Mouse (Mus musculus): ENCODE data around the gene Rrad. TPM values are rescaled to one million over a fixed set of nuclear protein-coding genes. Genes with fewer than 3 reads are reported as not detected.

The Rrad gene
- polyA plus RNA-seq, 1 experiment from 2014 or later, result 56.1 TPM

DNA sequence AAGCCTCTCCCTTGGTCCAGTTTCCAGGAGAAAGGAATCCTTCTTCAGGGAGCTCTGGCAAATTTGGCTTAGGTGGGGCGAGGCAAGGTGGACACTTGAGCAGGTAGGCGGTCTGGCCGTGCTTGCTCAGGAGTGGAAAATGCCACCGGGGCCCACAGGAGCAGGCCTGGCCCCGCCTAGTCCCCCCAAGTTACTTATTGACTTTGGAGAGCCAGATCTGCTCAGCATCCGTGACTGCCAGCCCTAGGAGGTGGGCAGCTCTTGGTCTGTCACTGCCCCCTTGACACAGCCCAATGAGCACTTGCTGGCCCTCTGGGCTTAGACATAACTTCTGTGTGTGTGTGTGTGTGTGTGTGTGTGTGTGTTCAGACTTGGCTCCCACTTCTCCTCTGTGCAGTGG lies 7.0 kb downstream of the Rrad start, which contains the start of gene Cdh16:
Cdh16 (minus strand) TSS at position 236 of the 400 bp plus-strand sequence.
- in situ Hi-C loops (cut with MboI; ENCODE audit: low pct_unique_long_range_greater_than_20kb), result no loop called here
- DNase-seq (ENCODE audit: low read depth, low spot score) (peak; percentile 61), ATAC-seq (peak; percentile 88)
- no peak for TF ChIP-seq CTCF (IDR thresholded peaks at IDR 0.05)
- no peaks in the 10 kb centered on the region for H3K27me3 ChIP-seq
- ChIA-PET CTCF (interaction anchor here (0.8 to 3.0 kb wide), 4 partner anchors 16 to 20 kb away, joined by 3 to 15 read pairs (median 4); no protein-coding TSS in a partner anchor), POLR2A (interaction anchor here (0.7 to 3.6 kb wide), 4 partner anchors 11 to 17 kb away, joined by 4 to 10 read pairs (median 6); no protein-coding TSS in a partner anchor)

DNA sequence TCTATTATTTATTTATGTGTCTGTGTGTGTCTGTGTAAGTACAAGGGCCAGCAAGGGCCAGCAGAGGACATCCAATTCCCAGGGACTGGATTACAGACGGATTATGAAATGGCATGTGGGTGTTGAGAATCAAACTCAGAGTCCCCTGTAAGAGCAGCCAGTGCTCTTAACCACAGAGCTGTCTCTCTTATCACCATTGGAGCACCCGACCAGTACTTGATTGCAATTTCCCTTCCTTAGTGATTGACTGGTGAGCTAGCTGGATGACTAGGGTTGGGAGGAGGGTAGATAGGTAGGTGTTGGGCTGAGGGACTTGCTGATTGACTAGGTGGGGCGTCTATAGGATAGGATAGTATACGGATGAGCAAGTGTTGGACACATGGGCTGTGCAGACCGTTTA lies 10.4 kb downstream of the Rrad start:
- POLR2A ChIA-PET, result interaction anchor here (1.1 kb wide), 1 partner anchor 16 kb away, joined by 3 read pairs; no protein-coding TSS in a partner anchor
- no peak for TF ChIP-seq CTCF (IDR thresholded peaks at IDR 0.05)
- in situ Hi-C loops (cut with MboI; ENCODE audit: low pct_unique_long_range_greater_than_20kb), result no loop called here
- CTCF ChIA-PET, result interaction anchor here (0.9 to 2.0 kb wide), 8 partner anchors 9 to 22 kb away, joined by 3 to 7 read pairs (median 4); partner anchors contain the start of gene Rrad
- no peaks in the 10 kb centered on the region for H3K27me3 ChIP-seq
- ATAC-seq (no peak), DNase-seq (ENCODE audit: low read depth, low spot score) (no peak)

GRCm38 (mm10) chr8:104613119-104613518 lies 18.0 kb downstream of the Rrad start:
- H3K27me3 ChIP-seq, result no peaks in the 10 kb centered on the region
- ChIA-PET CTCF (interaction anchor here (1.6 kb wide), 1 partner anchor 10 kb away, joined by 7 read pairs; no protein-coding TSS in a partner anchor), POLR2A (interaction anchor here (2.5 kb wide), 1 partner anchor 11 kb away, joined by 7 read pairs; the partner anchor contains the start of gene Cdh16)
- TF ChIP-seq CTCF (IDR thresholded peaks at IDR 0.05), result no peak
- DNase-seq (ENCODE audit: low read depth, low spot score) (no peak), ATAC-seq (no peak)
- in situ Hi-C loops (cut with MboI; ENCODE audit: low pct_unique_long_range_greater_than_20kb), result no loop called here

DNA sequence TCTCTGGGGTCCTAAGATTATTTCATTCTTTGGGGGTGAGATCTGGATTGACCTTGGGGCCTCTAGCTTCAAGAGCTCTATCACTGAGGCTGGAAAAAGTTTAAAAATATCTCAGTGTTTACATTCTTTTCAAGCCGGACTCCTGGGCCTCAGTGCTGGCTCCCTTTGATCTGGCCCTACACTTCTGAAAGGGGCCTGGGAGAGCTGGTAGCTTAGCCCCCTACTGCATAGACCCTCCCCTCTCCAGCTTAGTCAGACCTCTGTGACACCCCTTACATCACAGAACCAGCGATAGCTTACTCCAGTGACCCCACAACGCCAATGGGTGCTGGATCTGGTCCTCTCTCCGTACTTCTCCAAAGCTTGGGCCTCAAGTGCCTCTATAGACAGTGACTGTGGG lies 19.5 kb downstream of the Rrad start:
- ATAC-seq (no peak), DNase-seq (ENCODE audit: low read depth, low spot score) (no peak)
- CTCF ChIA-PET, result interaction anchor here (1.0 to 2.1 kb wide), 3 partner anchors 9 to 24 kb away, joined by 3 to 8 read pairs (median 4); no protein-coding TSS in a partner anchor
- in situ Hi-C loops (cut with MboI; ENCODE audit: low pct_unique_long_range_greater_than_20kb), result no loop called here
- no peaks in the 10 kb centered on the region for H3K27me3 ChIP-seq
- no peak for TF ChIP-seq CTCF (IDR thresholded peaks at IDR 0.05)
- POLR2A ChIA-PET, result interaction anchor here (0.7 to 2.5 kb wide), 4 partner anchors 8 to 26 kb away, joined by 3 to 7 read pairs (median 4); partner anchors contain the start of genes Cdh16 and Rrad

DNA sequence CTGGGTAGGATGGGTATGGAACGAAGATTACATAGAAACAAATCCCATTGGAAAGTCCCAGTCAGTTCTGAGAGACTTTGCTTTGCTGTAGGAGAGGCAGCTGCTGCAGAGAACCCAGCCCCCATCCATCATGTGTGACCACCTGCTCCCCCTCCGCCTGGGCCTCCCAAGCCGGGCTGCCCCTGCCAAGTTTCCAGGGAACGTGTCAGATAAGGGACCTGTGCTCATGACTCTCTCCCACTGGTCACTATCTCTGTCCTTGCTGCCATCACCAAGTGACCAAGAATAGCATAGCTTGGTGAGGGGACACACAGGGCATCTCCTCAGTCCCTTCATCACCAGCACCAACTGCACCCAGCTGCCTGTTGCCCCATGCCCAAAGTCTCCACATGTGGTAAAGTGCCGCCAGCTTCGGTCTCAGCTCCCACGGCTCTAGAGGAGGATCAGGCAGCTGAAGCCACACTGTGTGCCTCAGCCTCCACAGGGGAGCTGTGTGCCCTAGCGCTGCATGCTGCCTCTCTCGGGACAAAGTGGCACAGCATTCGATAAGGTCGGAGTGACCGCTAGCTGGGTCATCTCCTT lies 20.9 kb downstream of the Rrad start:
- DNase-seq (ENCODE audit: low read depth, low spot score), result no peak
- no peak for TF ChIP-seq CTCF (IDR thresholded peaks at IDR 0.05)
- in situ Hi-C loops (cut with MboI; ENCODE audit: low pct_unique_long_range_greater_than_20kb), result no loop called here
- ATAC-seq, result no peak
- H3K27me3 ChIP-seq, result no peaks in the 10 kb centered on the region
- ChIA-PET POLR2A (no interaction called here), CTCF (interaction anchor here (0.9 to 2.1 kb wide), 2 partner anchors 8 to 18 kb away, joined by 3 to 8 read pairs; no protein-coding TSS in a partner anchor)

GRCm38 (mm10) chr8:104609222-104609621 lies 21.9 kb downstream of the Rrad start:
- ChIA-PET POLR2A (interaction anchor here (0.7 to 0.8 kb wide), 2 partner anchors 11 to 28 kb away, joined by 3 read pairs; no protein-coding TSS in a partner anchor), CTCF (no interaction called here)
- TF ChIP-seq CTCF (IDR thresholded peaks at IDR 0.05), result no peak
- no peak for ATAC-seq
- no peaks in the 10 kb centered on the region for H3K27me3 ChIP-seq
- DNase-seq (ENCODE audit: low read depth, low spot score), result no peak
- in situ Hi-C loops (cut with MboI; ENCODE audit: low pct_unique_long_range_greater_than_20kb), result no loop called here

DNA sequence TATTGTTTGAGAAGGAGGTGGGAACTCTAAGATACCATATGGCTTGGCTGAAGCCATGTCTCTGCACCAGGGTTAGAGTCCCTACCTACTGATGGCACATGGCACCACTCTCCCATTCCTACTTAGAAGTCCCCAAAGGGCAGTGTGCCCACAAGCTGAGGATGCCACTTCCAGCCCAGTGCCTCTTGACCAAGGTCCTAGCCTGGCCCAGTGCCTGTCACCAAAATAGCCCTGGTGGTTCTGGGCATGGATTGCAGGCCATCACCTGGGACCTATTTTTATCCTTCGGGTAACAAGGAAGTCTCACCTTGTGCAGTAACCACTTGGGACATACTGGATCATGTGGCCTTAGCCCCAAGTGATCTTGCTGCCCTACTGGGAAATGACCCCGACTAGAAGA lies 23.2 kb downstream of the Rrad start:
- ATAC-seq, result no peak
- no peaks in the 10 kb centered on the region for H3K27me3 ChIP-seq
- no peak for TF ChIP-seq CTCF (IDR thresholded peaks at IDR 0.05)
- POLR2A ChIA-PET, result interaction anchor here (1.9 kb wide), 1 partner anchor 15 kb away, joined by 10 read pairs; the partner anchor contains the start of gene Cdh16
- in situ Hi-C loops (cut with MboI; ENCODE audit: low pct_unique_long_range_greater_than_20kb), result no loop called here
- CTCF ChIA-PET, result interaction anchor here (1.2 to 3.5 kb wide), 3 partner anchors 12 to 37 kb away, joined by 3 to 15 read pairs (median 3); no protein-coding TSS in a partner anchor
- DNase-seq (ENCODE audit: low read depth, low spot score), result no peak

DNA sequence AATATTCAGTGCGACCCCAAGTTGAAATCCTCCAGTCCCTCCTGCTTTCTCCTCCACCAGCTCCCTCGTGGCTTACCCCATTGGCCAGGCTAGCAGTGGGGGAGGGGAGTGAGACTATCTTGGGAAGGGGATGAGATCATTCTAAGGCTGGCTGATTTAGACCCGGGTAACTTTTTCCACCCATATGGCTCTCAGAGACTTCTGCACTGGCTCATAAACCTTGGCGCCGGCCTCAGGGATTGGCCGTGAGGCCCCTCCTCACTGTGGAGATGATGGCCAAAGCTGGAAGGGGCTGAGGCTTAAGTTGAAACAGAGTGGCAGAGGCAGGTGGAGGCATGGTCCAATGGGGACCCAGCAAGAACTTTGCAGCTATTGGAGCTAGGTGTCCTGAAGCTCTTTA lies 24.8 kb downstream of the Rrad start:
- ATAC-seq, result peak; percentile 31
- POLR2A ChIA-PET, result interaction anchor here (0.5 to 1.9 kb wide), 2 partner anchors 17 to 99 kb away, joined by 3 to 10 read pairs; partner anchors contain the start of gene Cdh16

GRCm38 (mm10) chr8:104603245-104603593 lies 27.9 kb downstream of the Rrad start:
- no peak for ATAC-seq
- no peak for DNase-seq (ENCODE audit: low read depth, low spot score)
- no peaks in the 10 kb centered on the region for H3K27me3 ChIP-seq
- ChIA-PET CTCF (interaction anchor here (0.8 to 3.7 kb wide), 18 partner anchors 8 to 68 kb away, joined by 3 to 44 read pairs (median 7); partner anchors contain the start of genes Cdh16, Ciao2b, Pdp2 and Rrad), POLR2A (no interaction called here)
- no peak for TF ChIP-seq CTCF (IDR thresholded peaks at IDR 0.05)
- in situ Hi-C loops (cut with MboI; ENCODE audit: low pct_unique_long_range_greater_than_20kb), result no loop called here

More for the DNA sequence above, 24.8 kb downstream of the Rrad start:
- no peak for DNase-seq (ENCODE audit: low read depth, low spot score)
- in situ Hi-C loops (cut with MboI; ENCODE audit: low pct_unique_long_range_greater_than_20kb), result no loop called here
- no peaks in the 10 kb centered on the region for H3K27me3 ChIP-seq
- CTCF ChIA-PET, result interaction anchor here (1.4 to 3.5 kb wide), 2 partner anchors 18 to 38 kb away, joined by 3 to 15 read pairs; partner anchors contain the start of gene Cdh16
- TF ChIP-seq CTCF (IDR thresholded peaks at IDR 0.05), result no peak

- DNase-seq (ENCODE audit: low read depth, low spot score) (peak; percentile 64), ATAC-seq (peak; percentile 94)
- in situ Hi-C loops (cut with MboI; ENCODE audit: low pct_unique_long_range_greater_than_20kb), result no loop called here
- POLR2A ChIA-PET, result no interaction called here
- CTCF ChIA-PET, result interaction anchor here (0.8 to 3.7 kb wide), 19 partner anchors 9 to 68 kb away, joined by 3 to 44 read pairs (median 7); partner anchors contain the start of genes Cdh16, Ciao2b, Pdp2 and Rrad
- peak; percentile 99 for TF ChIP-seq CTCF (IDR thresholded peaks at IDR 0.05)
- H3K27me3 ChIP-seq, result no peaks in the 10 kb centered on the region
Measured at GRCm38 (mm10) chr8:104602468-104603244, 28.5 kb downstream of the Rrad start.
